Mouse (Mus musculus) testis, adult 2 months (tissue): ENCODE results near the gene Cxcr3.

Experiments
- CTCF ChIP-seq: fragments of 200-500 bp; IDR thresholded peaks from 2 replicates; pipeline ENCODE4 v1.5.1; 2012; ENCODE audit warnings: low read depth, mild to moderate bottlenecking, inconsistent platforms, low read length, moderate library complexity; ENCODE audit not compliant: control insufficient read depth, insufficient read depth, insufficient replicate concordance
- POLR2A ChIP-seq: fragments of 200-500 bp; IDR thresholded peaks from 2 replicates; pipeline ENCODE4 v1.6.1; 2012; ENCODE audit warnings: low read depth, mild to moderate bottlenecking, inconsistent platforms, low read length, moderate library complexity; ENCODE audit not compliant: control insufficient read depth

DNA sequence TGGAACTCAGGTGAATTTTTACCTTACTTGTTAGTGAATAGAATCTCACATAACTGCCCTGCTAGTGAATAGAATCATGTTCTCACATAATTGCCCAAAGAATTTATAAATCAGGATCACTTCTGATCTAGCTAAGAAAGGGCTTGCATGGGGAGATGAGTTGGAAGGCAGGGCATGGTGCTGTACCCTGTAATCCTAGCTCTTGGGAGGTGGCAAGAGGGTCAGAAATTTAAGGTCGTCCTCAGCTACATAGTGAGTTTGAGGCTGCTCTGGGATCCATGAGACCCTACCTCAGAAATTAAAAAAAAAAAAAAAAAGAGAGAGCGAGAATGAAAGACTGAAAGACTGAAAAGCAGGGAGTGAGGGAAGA lies 7.0 kb upstream of the Cxcr3 start:
- TF ChIP-seq POLR2A (no peak), CTCF (no peak)
